Mouse (Mus musculus) limb, embryonic 12.5 days (tissue): ENCODE results near the gene Plekhm1. TPM values are rescaled to one million over a fixed set of nuclear protein-coding genes. Genes with fewer than 3 reads are reported as not detected.
"Not testable (repeated sequence)": the region's sequence is repeated elsewhere in the genome, so short reads cannot be mapped to it uniquely, and the experiment has no call there.

ENCODE experiments used
- ATAC-seq: fragments of 200-750 bp; cut with Nextera tagmentation; 2 replicates; pipeline ENCODE4 v1.8.0; 2017; ENCODE audit warnings: low read depth, moderate TSS enrichment; ENCODE audit not compliant: insufficient number of reproducible peaks, insufficient read depth, low FRiP score, low TSS enrichment
- H3K27ac ChIP-seq: fragments of 300-500 bp; sonication (generic); 2 replicates; pipeline ENCODE4 v1.5.1; 2016; ENCODE audit warnings: mild to moderate bottlenecking, moderate library complexity
- H3K27me3 ChIP-seq: fragments of 300-500 bp; sonication (generic); 2 replicates; pipeline ENCODE4 v1.6.1; 2016; ENCODE audit warnings: mild to moderate bottlenecking, moderate library complexity
- H3K36me3 ChIP-seq: fragments of 300-500 bp; sonication (generic); 2 replicates; pipeline ENCODE4 v1.6.1; 2016; ENCODE audit warnings: mild to moderate bottlenecking, moderate library complexity
- H3K4me1 ChIP-seq: fragments of 300-500 bp; sonication (generic); replicated peaks from 2 replicates; pipeline ENCODE4 v1.6.1; 2016
- H3K4me2 ChIP-seq: fragments of 300-500 bp; sonication (generic); 2 replicates; pipeline ENCODE4 v1.6.1; 2016; ENCODE audit warnings: mild to moderate bottlenecking, moderate library complexity
- H3K4me3 ChIP-seq: fragments of 300-500 bp; sonication (generic); replicated peaks from 2 replicates; pipeline ENCODE4 v1.5.1; 2016; ENCODE audit warnings: mild to moderate bottlenecking
- H3K9ac ChIP-seq: fragments of 300-500 bp; sonication (generic); replicated peaks from 2 replicates; pipeline ENCODE4 v1.6.1; 2016; ENCODE audit warnings: mild to moderate bottlenecking, moderate library complexity
- H3K9me3 ChIP-seq: fragments of 300-500 bp; sonication (generic); 2 replicates; pipeline ENCODE4 v1.6.1; 2016; ENCODE audit warnings: mild to moderate bottlenecking, moderate library complexity
- WGBS: fragments of 180-500 bp; shearing (Covaris S2); methylation state at CpG from one replicate; pipeline ENCODE4 v1.1.7; 2016; 5-methylcytosine and 5-hydroxymethylcytosine counted together
- polyA plus RNA-seq: library from polyadenylated mRNA; unstranded; fragments of >200 nt; fragmentation: Nextera tagmentation; extraction: Ambion mirVana; gene quantifications from 2 replicates; pipeline ENCODE4 v1.2.1, GENCODE M21; 2016

Gene Plekhm1
- polyA plus RNA-seq, 1 experiment from 2014 or later: 7.8 TPM

GRCm38 (mm10) chr11:103330651-103331319 lies 81.7 kb downstream of the Plekhm1 start:
- Histone ChIP-seq H3K4me1 (peaks cover 15% of the 10 kb centered on the region), H3K27me3 (peaks cover 41% of the 10 kb centered on the region), H3K9me3 (0 out of 2 replicates have a peak, but pooled peaks cover 4% of the 10 kb centered on the region), H3K4me2 (no peak overlapping the region), H3K27ac (no peak overlapping the region), H3K4me3 (no peak overlapping the region), H3K36me3 (no peaks in the 10 kb centered on the region), H3K9ac (no peak overlapping the region)
- ATAC-seq: no peak
- 71% methylated on average over 7 of the region's 7 CpGs for WGBS

GRCm38 (mm10) chr11:103326950-103327349 lies 85.5 kb downstream of the Plekhm1 start:
- Histone ChIP-seq H3K4me3 (no peak overlapping the region), H3K4me2 (no peak overlapping the region), H3K9ac (no peak overlapping the region), H3K36me3 (no peaks in the 10 kb centered on the region), H3K27me3 (peaks cover 13% of the 10 kb centered on the region), H3K9me3 (0 out of 2 replicates have a peak, but pooled peaks cover 5% of the 10 kb centered on the region), H3K4me1 (peaks cover 6% of the 10 kb centered on the region), H3K27ac (no peak overlapping the region)
- no peak for ATAC-seq
- WGBS: 14% methylated on average over 5 of the region's 5 CpGs

GRCm38 (mm10) chr11:103325172-103325571 lies 87.3 kb downstream of the Plekhm1 start:
- no peak overlapping the region for H3K4me2 ChIP-seq
- ATAC-seq: no peak

GRCm38 (mm10) chr11:103324723-103325122 lies 87.8 kb downstream of the Plekhm1 start:
- no peak overlapping the region for H3K4me3 ChIP-seq
- no peak overlapping the region for H3K4me2 ChIP-seq
- peaks cover 6% of the 10 kb centered on the region for H3K4me1 ChIP-seq
- 0 out of 2 replicates have a peak, but pooled peaks cover 5% of the 10 kb centered on the region for H3K9me3 ChIP-seq
- H3K27ac ChIP-seq: no peak overlapping the region
- H3K27me3 ChIP-seq: peaks cover 10% of the 10 kb centered on the region
- ATAC-seq: no peak
- H3K9ac ChIP-seq: no peak overlapping the region
- 53% methylated on average over 13 of the region's 13 CpGs for WGBS
- H3K36me3 ChIP-seq: no peaks in the 10 kb centered on the region

More at GRCm38 (mm10) chr11:103325172-103325571, 87.3 kb downstream of the Plekhm1 start:
- peaks cover 6% of the 10 kb centered on the region for H3K4me1 ChIP-seq
- H3K27me3 ChIP-seq: peaks cover 10% of the 10 kb centered on the region
- no peaks in the 10 kb centered on the region for H3K36me3 ChIP-seq
- H3K27ac ChIP-seq: no peak overlapping the region
- 11% methylated on average over 8 of the region's 8 CpGs for WGBS
- H3K9me3 ChIP-seq: 0 out of 2 replicates have a peak, but pooled peaks cover 5% of the 10 kb centered on the region
- H3K4me3 ChIP-seq: no peak overlapping the region
- no peak overlapping the region for H3K9ac ChIP-seq

- not testable (repeated sequence) for H3K36me3 ChIP-seq, H3K4me3 ChIP-seq, H3K4me2 ChIP-seq, H3K9ac ChIP-seq, H3K4me1 ChIP-seq, ATAC-seq, H3K27ac ChIP-seq, H3K9me3 ChIP-seq
- H3K27me3 ChIP-seq: peaks cover 10% of the 10 kb centered on the region
- WGBS: 41% methylated on average over 4 of the region's 4 CpGs
Measured at GRCm38 (mm10) chr11:103322832-103323231, 89.7 kb downstream of the Plekhm1 start.

GRCm38 (mm10) chr11:103320646-103321045 lies 91.8 kb downstream of the Plekhm1 start:
- 56% methylated on average over 4 of the region's 4 CpGs for WGBS
- peaks cover 6% of the 10 kb centered on the region for H3K4me1 ChIP-seq
- no peak overlapping the region for H3K27ac ChIP-seq
- no peak for ATAC-seq
- no peak overlapping the region for H3K4me3 ChIP-seq
- no peak overlapping the region for H3K9ac ChIP-seq
- H3K4me2 ChIP-seq: no peak overlapping the region
- H3K9me3 ChIP-seq: 0 out of 2 replicates have a peak, but pooled peaks cover under 1% of the 10 kb centered on the region
- peaks cover 10% of the 10 kb centered on the region for H3K27me3 ChIP-seq
- H3K36me3 ChIP-seq: no peaks in the 10 kb centered on the region

- peaks cover 10% of the 10 kb centered on the region for H3K27me3 ChIP-seq
- H3K4me2 ChIP-seq: no peak overlapping the region
- H3K9ac ChIP-seq: no peak overlapping the region
- WGBS: 80% methylated on average over 8 of the region's 8 CpGs
- no peaks in the 10 kb centered on the region for H3K9me3 ChIP-seq
- H3K4me1 ChIP-seq: peaks cover 6% of the 10 kb centered on the region
- no peak overlapping the region for H3K4me3 ChIP-seq
- no peaks in the 10 kb centered on the region for H3K36me3 ChIP-seq
- no peak overlapping the region for H3K27ac ChIP-seq
- no peak for ATAC-seq
Measured at GRCm38 (mm10) chr11:103320196-103320595, 92.3 kb downstream of the Plekhm1 start.

GRCm38 (mm10) chr11:103318042-103318441 lies 94.4 kb downstream of the Plekhm1 start:
- Histone ChIP-seq H3K27ac (no peak overlapping the region), H3K4me2 (no peak overlapping the region), H3K27me3 (no peaks in the 10 kb centered on the region), H3K9me3 (no peaks in the 10 kb centered on the region), H3K9ac (no peak overlapping the region), H3K4me3 (no peak overlapping the region), H3K4me1 (no peaks in the 10 kb centered on the region), H3K36me3 (no peaks in the 10 kb centered on the region)
- no peak for ATAC-seq
- WGBS: 59% methylated on average over 1 of the region's 1 CpGs

GRCm38 (mm10) chr11:103315379-103315778 lies 97.1 kb downstream of the Plekhm1 start:
- Histone ChIP-seq H3K36me3 (no peaks in the 10 kb centered on the region), H3K4me2 (no peak overlapping the region), H3K4me3 (no peak overlapping the region), H3K27ac (no peak overlapping the region), H3K4me1 (peaks cover 9% of the 10 kb centered on the region), H3K9ac (no peak overlapping the region), H3K27me3 (no peaks in the 10 kb centered on the region), H3K9me3 (no peaks in the 10 kb centered on the region)
- 77% methylated on average over 5 of the region's 5 CpGs for WGBS
- ATAC-seq: no peak

- ATAC-seq: no peak
- peaks cover 9% of the 10 kb centered on the region for H3K4me1 ChIP-seq
Measured at GRCm38 (mm10) chr11:103314736-103315374, 97.6 kb downstream of the Plekhm1 start.

More at GRCm38 (mm10) chr11:103314736-103315374, 97.6 kb downstream of the Plekhm1 start:
- no peak overlapping the region for H3K4me2 ChIP-seq
- no peaks in the 10 kb centered on the region for H3K36me3 ChIP-seq
- 70% methylated on average over 10 of the region's 10 CpGs for WGBS
- no peak overlapping the region for H3K27ac ChIP-seq
- H3K9ac ChIP-seq: no peak overlapping the region
- no peaks in the 10 kb centered on the region for H3K9me3 ChIP-seq
- no peaks in the 10 kb centered on the region for H3K27me3 ChIP-seq
- H3K4me3 ChIP-seq: no peak overlapping the region
